Comparison of ENCODE assay signal across 9 mouse cellular contexts in genomic region chr16:34957487-34958230, GRCm38 (mm10).
DNase-seq lines count a peak whose midpoint lies in the region; ATAC-seq and TF ChIP-seq lines count a peak whose summit lies in the region.
"Had no signal": no experiment of that assay in that cellular context is flagged by ENCODE, and none has a peak within 500 bp of the region (broad histone marks: within the 10 kb centered on the region; RNA-seq: fewer than 3 reads in every experiment).

No protein-coding gene starts in this region.

- H3K36me3 ChIP-seq in heart, embryonic 15.5 days: no peaks in the 10 kb centered on the region
- no peaks in the 10 kb centered on the region for H3K36me3 ChIP-seq in liver, embryonic 14.5 days (replicated peaks; ENCODE audit: control insufficient read depth, insufficient read depth, low read depth)

- no peak overlapping the region for H3K4me2 ChIP-seq in heart, embryonic 15.5 days
- no peak overlapping the region for H3K4me2 ChIP-seq in liver, embryonic 14.5 days (ENCODE audit: low read depth)

- TF ChIP-seq CTCF in gastrocnemius, adult 2 months (IDR thresholded peaks at IDR 0.05): peak; percentile 31; the same call in 1 of the 2 replicates
- peak; percentile 19 for TF ChIP-seq CTCF in left cerebral cortex, adult 2 months (IDR thresholded peaks at IDR 0.05)
- TF ChIP-seq CTCF in liver, embryonic 14.5 days (IDR thresholded peaks at IDR 0.05; ENCODE audit: low read depth): peak; percentile 18; the same call in 1 of the 2 replicates

- peaks cover 61% of the 10 kb centered on the region for H3K4me1 ChIP-seq in heart, embryonic 15.5 days (replicated peaks)
- peaks cover 0 to 19% of the 10 kb centered on the region in 2 experiments; a peak in 3 of 4 replicates for H3K4me1 ChIP-seq in liver, embryonic 14.5 days (replicated peaks; ENCODE audit: control insufficient read depth in 2 of 2, insufficient read depth in 2 of 2, low read length in 1 of 2)

- no peaks in the 10 kb centered on the region for H3K27me3 ChIP-seq in heart, embryonic 15.5 days
- no peaks in the 10 kb centered on the region for H3K27me3 ChIP-seq in liver, embryonic 14.5 days (ENCODE audit: control insufficient read depth, insufficient read depth, low read length)
- H3K27me3 ChIP-seq: Patski had no signal

- H3K9ac ChIP-seq in heart, embryonic 15.5 days: no peak overlapping the region
- no peak overlapping the region for H3K9ac ChIP-seq in liver, embryonic 14.5 days (replicated peaks)

- 59% methylated on average over 8 of the region's 8 CpGs for WGBS in heart, embryonic 15.5 days
- WGBS in liver, embryonic 14.5 days (ENCODE audit: insufficient replicate concordance): 52% methylated on average over 8 of the region's 8 CpGs

- intact Hi-C loops in gastrocnemius, adult 2 months (cut with DNase I): loop anchor here (2.0 kb wide), 1 partner anchor 37 kb away; no protein-coding TSS in a partner anchor
- intact Hi-C loops in gastrocnemius, postnatal 14 days (cut with DNase I; ENCODE audit: low total_unique reads): no loop called here
- intact Hi-C loops in left cerebral cortex, adult 2 months (cut with DNase I): no loop called here
- intact Hi-C loops in left cerebral cortex, postnatal 25 days (cut with DNase I): no loop called here
- intact Hi-C loops in left cerebral cortex, postnatal 10 days (cut with DNase I): no loop called here

- no peak overlapping the region for H3K4me3 ChIP-seq in gastrocnemius, adult 2 months
- H3K4me3 ChIP-seq in left cerebral cortex, adult 2 months: no peak overlapping the region
- no peak overlapping the region for H3K4me3 ChIP-seq in heart, embryonic 15.5 days
- H3K4me3 ChIP-seq in liver, embryonic 14.5 days (ENCODE audit: insufficient read depth in 1 of 2, low read depth in 2 of 2, low read length in 2 of 2): no peak overlapping the region

- no peaks in the 10 kb centered on the region for H3K9me3 ChIP-seq in heart, embryonic 15.5 days (replicated peaks)
- H3K9me3 ChIP-seq in liver, embryonic 14.5 days (ENCODE audit: control insufficient read depth, low read length): no peaks in the 10 kb centered on the region

- no peak for ATAC-seq in heart, embryonic 15.5 days (replicated peaks; ENCODE audit: insufficient number of reproducible peaks, insufficient read depth, low FRiP score, low read depth)
- ATAC-seq in liver, embryonic 14.5 days (ENCODE audit: insufficient read depth): no peak

- no peak for DNase-seq in gastrocnemius, adult 2 months
- DNase-seq in gastrocnemius, postnatal 14 days: no peak
- no peak for DNase-seq in left cerebral cortex, adult 2 months (ENCODE audit: extremely low spot score in 1 of 2, low spot score in 2 of 2)
- no peak for DNase-seq in left cerebral cortex, postnatal 25 days (ENCODE audit: low spot score in 2 of 2)
- no peak for DNase-seq in liver, embryonic 14.5 days (ENCODE audit: low read depth in 3 of 3, low spot score in 3 of 3)
- DNase-seq in left cerebral cortex, postnatal 10 days (ENCODE audit: extremely low spot score in 1 of 2, low spot score in 2 of 2): no peak
- no peak for DNase-seq in urinary bladder, postnatal 14 days (ENCODE audit: low spot score)

- TF ChIP-seq EP300 in liver, embryonic 14.5 days (IDR thresholded peaks at IDR 0.05; ENCODE audit: low read depth): no peak

- H3K27ac ChIP-seq in gastrocnemius, adult 2 months: peak overlapping the region; percentile 76
- no peak overlapping the region for H3K27ac ChIP-seq in left cerebral cortex, adult 2 months
- H3K27ac ChIP-seq in heart, embryonic 15.5 days: peak overlapping the region; percentile 96
- H3K27ac ChIP-seq in liver, embryonic 14.5 days: no peak overlapping the region

Comparison
In these comparisons a context has a peak if more than half of its experiments do, and no peak if none do; other contexts are left out.
1. H3K27ac ChIP-seq: peak in gastrocnemius, adult 2 months (single experiment) and heart, embryonic 15.5 days (single experiment); none in left cerebral cortex, adult 2 months (single experiment) and liver, embryonic 14.5 days (single experiment).
2. Peak in every context shown above with its lines, with median percentiles within 50 percentile points of each other: CTCF ChIP-seq.